Mouse (Mus musculus): ENCODE measurements around the gene Abcb6.

DNA sequence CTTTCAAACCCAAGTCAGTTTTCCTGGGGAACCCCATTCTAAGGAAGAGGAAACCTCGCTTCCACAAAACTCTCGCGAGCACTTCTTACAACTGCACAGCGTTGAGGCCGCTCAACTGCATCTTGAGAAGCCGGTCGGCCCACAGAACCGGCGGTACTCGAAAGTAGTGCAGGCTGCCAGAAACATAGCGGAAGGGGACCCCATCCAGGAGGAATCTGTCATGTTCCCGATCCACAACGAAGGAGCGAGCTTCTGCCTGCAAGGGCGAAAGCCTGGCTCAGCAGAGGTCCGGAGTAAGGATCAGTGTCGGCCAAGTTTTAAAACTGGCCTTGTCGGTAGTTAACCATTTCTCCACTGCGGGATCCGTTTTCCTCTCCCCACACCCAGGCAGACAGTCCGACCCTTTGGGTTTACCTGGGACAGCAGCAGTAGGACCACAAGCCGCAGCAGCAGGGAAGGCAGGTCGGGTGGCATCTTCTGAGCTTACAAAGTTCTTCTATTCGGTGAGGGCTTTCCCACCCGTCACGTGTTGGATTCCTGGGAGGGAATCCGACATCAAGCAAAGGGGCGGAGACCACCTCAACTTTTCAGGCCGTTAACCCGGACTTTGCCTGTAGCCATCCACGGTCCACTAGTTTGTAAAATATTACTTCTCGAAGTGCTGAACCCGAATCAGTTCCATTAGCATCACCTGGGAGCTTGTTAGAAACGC is 28.9 kb upstream of the Abcb6 start:
- TF ChIP-seq CTCF (IDR thresholded peaks at IDR 0.05; ENCODE audit: low read depth) (no peak), EP300 (IDR thresholded peaks at IDR 0.05; ENCODE audit: low read depth) (no peak)
